Mouse (Mus musculus) retina, adult 2 months (tissue): ENCODE data around the gene Arl14.
A peak's percentile ranks its signal among the peaks of the same experiment; 100 is the strongest.
"Not testable (repeated sequence)": the region's sequence is repeated elsewhere in the genome, so short reads cannot be mapped to it uniquely, and the experiment has no call there.

Source experiments
- DNase-seq: peaks from one replicate; pipeline ENCODE4 v3.0.0-alpha.2; 2012; ENCODE audit warnings: low read depth, low spot score

Arl14 gene

GRCm38 (mm10) chr3:69213465-69213864 is 8.8 kb upstream of the Arl14 start:
- DNase-seq = no peak

GRCm38 (mm10) chr3:69214566-69214965 is 7.7 kb upstream of the Arl14 start:
- DNase-seq = no peak

GRCm38 (mm10) chr3:69222502-69222900 is 282 bp downstream of the Arl14 start:
- DNase-seq = no peak

- DNase-seq = no peak
These were observed 768 bp downstream of the Arl14 start for GRCm38 (mm10) chr3:69222987-69223386.

- DNase-seq = no peak
These were observed 1.4 kb downstream of the Arl14 start for GRCm38 (mm10) chr3:69223666-69224065.

GRCm38 (mm10) chr3:69225019-69225418 is 2.8 kb downstream of the Arl14 start:
- no peak for DNase-seq

- no peak for DNase-seq
These were observed 4.3 kb downstream of the Arl14 start for GRCm38 (mm10) chr3:69226496-69226895.

- no peak for DNase-seq
These were observed 5.8 kb downstream of the Arl14 start for GRCm38 (mm10) chr3:69228002-69228401.

- no peak for DNase-seq
These were observed 9.4 kb downstream of the Arl14 start for GRCm38 (mm10) chr3:69231522-69232138.

GRCm38 (mm10) chr3:69233552-69234189 is 11.5 kb downstream of the Arl14 start:
- not testable (repeated sequence) for DNase-seq

- DNase-seq = no peak
These were observed 12.3 kb downstream of the Arl14 start for GRCm38 (mm10) chr3:69234525-69234924.

- DNase-seq = no peak
These were observed 13.6 kb downstream of the Arl14 start for GRCm38 (mm10) chr3:69235806-69236205.

- DNase-seq = no peak
These were observed 14.3 kb downstream of the Arl14 start for GRCm38 (mm10) chr3:69236491-69236890.

GRCm38 (mm10) chr3:69238141-69238851 is 16.1 kb downstream of the Arl14 start:
- DNase-seq = peak; percentile 15

GRCm38 (mm10) chr3:69239246-69239645 is 17.0 kb downstream of the Arl14 start:
- DNase-seq = no peak

- DNase-seq = no peak
These were observed 18.8 kb downstream of the Arl14 start for GRCm38 (mm10) chr3:69241020-69241419.

- no peak for DNase-seq
These were observed 31.1 kb downstream of the Arl14 start for GRCm38 (mm10) chr3:69253096-69253866.

GRCm38 (mm10) chr3:69254676-69255075 is 32.5 kb downstream of the Arl14 start:
- DNase-seq = no peak

GRCm38 (mm10) chr3:69257049-69257699 is 35.0 kb downstream of the Arl14 start:
- DNase-seq = peak; percentile 39

GRCm38 (mm10) chr3:69263010-69263643 is 40.9 kb downstream of the Arl14 start:
- no peak for DNase-seq

- not testable (repeated sequence) for DNase-seq
These were observed 42.1 kb downstream of the Arl14 start for GRCm38 (mm10) chr3:69264299-69264698.
